Mouse (Mus musculus) C2C12 (cell line): ENCODE results near the gene Hoxd10. TPM values are rescaled to one million over a fixed set of nuclear protein-coding genes. Genes with fewer than 3 reads are reported as not detected.

ENCODE experiments used
- H3K27me3 ChIP-seq: one replicate; pipeline ENCODE4 v1.6.1; 2011; ENCODE audit not compliant: control insufficient read depth, insufficient read depth, insufficient read length
- H3K36me3 ChIP-seq: one replicate; pipeline ENCODE4 v1.6.1; 2011; ENCODE audit not compliant: control insufficient read depth, insufficient read depth
- H3K4me3 ChIP-seq: one replicate; pipeline ENCODE4 v1.5.1; 2011; ENCODE audit warnings: mild to moderate bottlenecking, control low read depth; ENCODE audit not compliant: poor library complexity, insufficient read depth, severe bottlenecking
- H3K79me2 ChIP-seq: one replicate; pipeline ENCODE4 v1.6.1; 2011; ENCODE audit not compliant: control insufficient read depth, insufficient read depth
- H3K79me3 ChIP-seq: one replicate; pipeline ENCODE4 v1.6.1; 2011; ENCODE audit warnings: low read depth, control low read depth
- H3ac ChIP-seq: one replicate; pipeline ENCODE3; 2011; ENCODE audit warnings: low read depth; ENCODE audit not compliant: control insufficient read depth, insufficient read length
- CEBPB ChIP-seq: IDR thresholded peaks from one replicate; pipeline ENCODE4 v1.6.1; 2011; ENCODE audit warnings: low read depth, mild to moderate bottlenecking, control low read depth, moderate library complexity
- CTCF ChIP-seq: IDR thresholded peaks from one replicate; pipeline ENCODE4 v1.5.1; 2011; ENCODE audit not compliant: control insufficient read depth, insufficient read depth, insufficient read length
- FOSL1 ChIP-seq: IDR thresholded peaks from one replicate; pipeline ENCODE4 v1.8.0; 2011; ENCODE audit warnings: mild to moderate bottlenecking, low read length; ENCODE audit not compliant: poor library complexity, insufficient read depth, severe bottlenecking
- MAX ChIP-seq: IDR thresholded peaks from one replicate; pipeline ENCODE4 v1.6.1; 2011; ENCODE audit warnings: mild to moderate bottlenecking, control low read depth
- MYOD1 ChIP-seq: IDR thresholded peaks from one replicate; pipeline ENCODE4 v1.6.1; 2011; ENCODE audit warnings: low read depth; ENCODE audit not compliant: control insufficient read depth, insufficient read length
- MYOG ChIP-seq: IDR thresholded peaks from one replicate; pipeline ENCODE4 v1.6.1; 2011; ENCODE audit not compliant: control insufficient read depth, insufficient read length; ENCODE audit errors: extremely low read depth
- USF1 ChIP-seq: IDR thresholded peaks from one replicate; pipeline ENCODE4 v1.6.1; 2011; ENCODE audit warnings: low read depth, mild to moderate bottlenecking, control low read depth, moderate library complexity
- polyA plus RNA-seq: library from polyadenylated mRNA; unstranded; fragments of >200 nt; fragmentation: generic; extraction: Trizol; gene quantifications from one replicate; pipeline ENCODE4 v1.2.1, GENCODE M21; 2012; ENCODE audit warnings: missing spikeins

The Hoxd10 gene
- polyA plus RNA-seq, 1 experiment, result not detected

DNA sequence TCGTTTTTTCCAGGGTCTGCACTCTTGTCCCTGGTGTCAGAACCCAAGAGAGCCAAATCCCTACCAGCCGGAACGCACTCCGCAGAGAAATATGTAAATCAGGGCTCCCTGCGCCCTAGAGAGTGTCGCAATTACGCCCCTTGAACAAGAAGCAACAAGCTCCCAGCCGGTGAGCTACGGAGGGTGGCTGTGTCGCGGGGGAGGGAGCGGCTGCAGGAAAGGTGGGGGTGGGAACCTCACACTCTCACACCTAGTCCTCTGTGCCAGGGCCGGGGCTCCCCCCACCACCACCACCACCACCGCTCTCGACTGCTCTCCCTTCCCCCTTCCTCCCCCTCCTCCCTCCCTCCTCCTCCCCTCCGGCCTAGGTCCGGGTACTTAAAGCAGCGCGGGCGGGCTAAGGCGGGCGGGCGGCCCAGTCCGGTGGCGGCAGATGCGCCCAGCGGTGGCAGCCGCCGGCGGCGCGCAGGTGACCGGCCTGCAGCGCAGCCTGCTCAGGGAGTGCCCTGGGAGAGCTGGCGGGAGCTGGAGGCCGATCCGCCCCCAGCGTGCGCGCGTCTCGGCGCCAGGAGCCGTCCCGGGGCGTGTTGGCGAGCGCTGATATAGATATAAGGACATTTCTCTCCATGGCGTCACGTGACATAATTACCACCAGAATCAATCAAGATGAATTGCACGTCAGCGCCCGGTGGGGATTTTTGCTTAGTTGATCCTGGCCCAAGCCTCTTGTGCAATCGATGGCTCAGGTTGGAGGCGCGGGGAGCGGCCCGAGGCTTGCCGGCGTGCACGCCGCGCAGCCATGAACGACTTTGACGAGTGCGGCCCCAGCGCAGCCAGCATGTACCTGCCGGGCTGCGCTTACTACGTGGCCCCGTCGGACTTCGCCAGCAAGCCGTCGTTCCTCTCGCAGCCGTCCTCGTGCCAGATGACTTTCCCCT, 9.9 kb upstream of the Hoxd10 start:
- TF ChIP-seq MAX, result no peak
- TF ChIP-seq CTCF, result no peak
- peaks cover 43% of the 10 kb centered on the region for H3K27me3 ChIP-seq
- H3K79me2 ChIP-seq, result no peaks in the 10 kb centered on the region
- H3ac ChIP-seq, result no peak overlapping the region
- no peaks in the 10 kb centered on the region for H3K36me3 ChIP-seq
- no peaks in the 10 kb centered on the region for H3K79me3 ChIP-seq
- H3K4me3 ChIP-seq, result no peak overlapping the region

DNA sequence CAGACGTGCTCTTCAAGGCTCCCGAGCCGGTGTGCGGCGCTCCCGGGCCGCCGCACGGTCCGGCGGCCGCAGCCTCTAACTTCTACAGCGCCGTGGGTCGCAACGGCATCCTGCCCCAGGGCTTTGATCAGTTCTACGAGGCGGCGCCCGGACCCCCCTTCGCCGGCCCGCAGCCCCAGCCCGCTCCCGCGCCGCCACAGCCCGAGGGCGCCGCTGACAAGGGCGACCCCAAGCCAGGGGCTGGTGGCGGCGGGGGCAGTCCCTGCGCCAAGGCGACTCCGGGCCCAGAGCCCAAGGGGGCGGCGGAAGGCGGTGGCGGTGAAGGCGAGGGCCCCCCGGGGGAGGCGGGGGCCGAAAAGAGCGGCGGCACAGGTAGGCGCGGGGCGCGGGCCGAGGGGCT, 8.9 kb upstream of the Hoxd10 start:
- TF ChIP-seq USF1, result no peak
- no peak for TF ChIP-seq CTCF
- TF ChIP-seq FOSL1, result no peak
- no peak for TF ChIP-seq MYOD1
- TF ChIP-seq CEBPB, result no peak
- TF ChIP-seq MAX, result no peak
- no peak for TF ChIP-seq MYOG
- Histone ChIP-seq H3K79me3 (no peaks in the 10 kb centered on the region), H3K27me3 (peaks cover 51% of the 10 kb centered on the region), H3K79me2 (no peaks in the 10 kb centered on the region), H3ac (no peak overlapping the region), H3K36me3 (no peaks in the 10 kb centered on the region), H3K4me3 (no peak overlapping the region)

DNA sequence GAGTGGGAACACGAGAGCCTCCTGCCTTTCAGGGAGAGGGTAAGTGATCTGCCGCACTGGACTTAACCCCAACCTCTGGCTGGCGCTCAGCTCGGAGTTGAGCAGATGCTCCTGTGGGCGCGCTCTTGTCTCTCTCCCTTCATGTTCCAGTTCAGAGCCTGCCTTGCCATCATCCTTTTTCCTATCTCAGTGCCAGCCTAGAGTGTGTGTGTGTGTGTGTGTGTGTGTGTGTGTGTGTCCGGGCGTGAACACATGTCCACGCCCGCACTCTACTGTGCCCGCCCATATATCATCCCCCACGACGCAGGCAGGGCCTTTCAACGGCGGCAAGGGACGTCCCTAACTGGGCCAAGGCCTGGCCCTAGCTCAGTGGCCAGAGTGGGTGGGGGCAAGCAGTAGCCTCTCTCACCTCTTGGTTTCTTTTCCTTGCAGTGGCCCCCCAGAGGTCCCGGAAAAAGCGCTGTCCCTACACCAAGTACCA, 8.2 kb upstream of the Hoxd10 start:
- peaks cover 55% of the 10 kb centered on the region for H3K27me3 ChIP-seq
- H3K79me2 ChIP-seq, result no peaks in the 10 kb centered on the region
- TF ChIP-seq MAX (no peak), FOSL1 (no peak), USF1 (no peak), CTCF (no peak), MYOG (no peak), CEBPB (no peak), MYOD1 (no peak)
- no peaks in the 10 kb centered on the region for H3K36me3 ChIP-seq
- no peak overlapping the region for H3ac ChIP-seq
- H3K4me3 ChIP-seq, result no peak overlapping the region
- H3K79me3 ChIP-seq, result no peaks in the 10 kb centered on the region

DNA sequence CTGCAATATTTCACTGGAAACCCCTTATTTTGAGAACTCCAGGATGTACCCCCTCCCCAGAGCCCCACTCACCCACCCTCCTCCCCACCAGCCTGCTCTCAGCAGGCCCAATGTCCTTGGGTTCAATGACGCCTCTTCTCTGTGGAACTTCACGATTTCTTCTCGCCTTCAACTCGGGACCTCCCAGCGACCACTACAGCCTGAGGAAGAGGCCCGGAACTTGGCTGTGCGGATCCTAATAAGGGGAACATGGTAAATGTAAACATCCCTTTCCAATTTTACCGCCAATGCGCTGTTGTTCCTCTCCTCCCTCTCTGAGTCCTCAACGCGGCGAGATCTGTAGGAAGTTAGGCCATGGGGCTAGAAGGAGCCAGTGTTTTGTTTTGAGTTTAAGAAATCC, 7.6 kb upstream of the Hoxd10 start:
- no peaks in the 10 kb centered on the region for H3K79me3 ChIP-seq
- TF ChIP-seq FOSL1 (no peak), USF1 (no peak), MYOG (no peak), CTCF (no peak), MYOD1 (no peak)
- no peak overlapping the region for H3K4me3 ChIP-seq
- no peaks in the 10 kb centered on the region for H3K79me2 ChIP-seq
- no peaks in the 10 kb centered on the region for H3K36me3 ChIP-seq
- H3ac ChIP-seq, result no peak overlapping the region
- H3K27me3 ChIP-seq, result peaks cover 56% of the 10 kb centered on the region

DNA sequence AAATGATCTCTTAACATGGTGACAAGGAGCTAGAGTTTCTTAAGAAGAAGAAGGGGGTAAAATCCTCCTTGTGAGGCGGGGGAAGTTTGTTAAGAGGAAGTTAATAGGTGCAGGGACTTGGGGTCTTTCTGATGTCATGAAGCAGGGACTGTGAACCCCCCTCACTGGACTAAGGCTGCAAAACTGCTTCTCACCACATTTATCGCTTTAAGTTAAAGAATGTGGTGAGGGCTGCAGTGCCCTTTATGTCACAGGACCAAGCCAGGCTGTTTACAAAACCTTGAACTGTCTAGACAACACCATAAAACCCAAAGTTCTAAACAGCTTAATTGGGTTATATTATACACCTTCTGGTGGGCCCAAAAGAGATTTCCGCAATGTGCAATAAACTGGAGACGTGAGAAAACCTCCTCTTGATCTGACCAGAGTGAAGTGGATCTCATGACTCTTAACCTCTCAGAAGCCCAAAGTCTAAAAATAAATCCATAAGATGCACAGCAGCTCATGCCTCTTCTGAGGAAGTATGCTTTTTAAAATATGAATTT, 6.6 kb upstream of the Hoxd10 start:
- no peak for TF ChIP-seq MYOG
- TF ChIP-seq CTCF, result no peak
- no peak for TF ChIP-seq CEBPB
- no peak for TF ChIP-seq FOSL1
- TF ChIP-seq MYOD1, result no peak
- no peak for TF ChIP-seq MAX
- no peak for TF ChIP-seq USF1
- Histone ChIP-seq H3K4me3 (no peak overlapping the region), H3K27me3 (peaks cover 55% of the 10 kb centered on the region), H3K79me3 (no peaks in the 10 kb centered on the region), H3ac (no peak overlapping the region), H3K36me3 (no peaks in the 10 kb centered on the region), H3K79me2 (no peaks in the 10 kb centered on the region)

DNA sequence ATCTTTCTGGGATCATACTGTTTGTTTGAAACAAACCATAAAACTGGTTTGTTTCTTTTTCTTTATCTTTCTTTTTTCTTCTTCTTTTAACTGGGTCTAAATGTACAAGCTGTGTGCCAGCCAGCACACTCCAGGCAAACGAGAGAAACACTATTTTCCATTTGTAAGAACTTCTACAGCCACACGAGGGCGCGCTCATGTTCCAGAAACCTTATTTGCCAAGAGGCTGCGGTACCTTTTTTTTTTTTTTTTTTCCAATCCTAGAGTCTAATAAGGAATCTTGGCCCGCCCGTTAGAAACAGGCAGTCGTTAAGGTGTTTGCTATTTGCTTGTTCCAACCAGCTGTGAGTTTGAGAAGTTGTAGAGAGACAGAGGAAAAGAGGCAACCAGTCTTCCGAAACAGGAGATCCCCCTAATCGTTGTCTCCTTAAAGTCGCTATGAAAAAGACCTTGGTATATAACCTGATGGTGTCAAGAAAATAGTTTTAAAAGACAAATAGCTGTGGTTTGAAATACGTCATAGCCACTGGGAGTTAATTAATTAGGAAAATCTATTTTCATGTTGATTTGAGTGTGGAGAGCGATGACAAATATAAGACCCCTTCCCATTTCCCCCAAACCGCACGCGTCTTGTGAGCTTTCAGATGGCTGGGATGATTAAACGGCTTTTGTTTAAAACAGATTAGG, 5.3 kb upstream of the Hoxd10 start:
- Histone ChIP-seq H3K27me3 (peaks cover 48% of the 10 kb centered on the region), H3K4me3 (no peak overlapping the region), H3ac (no peak overlapping the region), H3K79me2 (no peaks in the 10 kb centered on the region), H3K79me3 (no peaks in the 10 kb centered on the region), H3K36me3 (no peaks in the 10 kb centered on the region)
- TF ChIP-seq FOSL1, result no peak
- no peak for TF ChIP-seq USF1
- TF ChIP-seq CEBPB, result no peak
- TF ChIP-seq MYOG, result no peak
- no peak for TF ChIP-seq MYOD1
- TF ChIP-seq CTCF, result no peak
- no peak for TF ChIP-seq MAX
